Mouse (Mus musculus) gastrocnemius, adult 2 months (tissue): Measurements from ENCODE around the gene Slco3a1. TPM values are rescaled to one million over a fixed set of nuclear protein-coding genes. Genes with fewer than 3 reads are reported as not detected.

Experiments
- DNase-seq: peaks from one replicate; pipeline ENCODE4 v3.0.0; 2022
- H3K27ac ChIP-seq: fragments of 200-600 bp; 2 replicates; pipeline ENCODE4 v1.8.1; 2022; ENCODE audit warnings: mild to moderate bottlenecking
- H3K4me3 ChIP-seq: fragments of 200-600 bp; 2 replicates; pipeline ENCODE4 v1.8.1; 2022; ENCODE audit warnings: mild to moderate bottlenecking, moderate library complexity
- CTCF ChIP-seq: fragments of 200-600 bp; IDR thresholded peaks from 2 replicates; pipeline ENCODE4 v1.8.1; 2022; ENCODE audit warnings: antibody characterized with exemption, mild to moderate bottlenecking, moderate library complexity
- intact Hi-C: fragments of 180-260 bp; cut with DNase I; formaldehyde crosslinking; loops from one replicate; pipeline ENCODE4 v1.15.1; 2025
- total RNA-seq, 2 experiments: library from RNA; stranded (reverse); gene quantifications; 2 replicates each; pipeline ENCODE4 v1.2.3; 2021

Gene Slco3a1
- total RNA-seq, 2 experiments from 2014 or later: 67.1 to 83.8 TPM

DNA sequence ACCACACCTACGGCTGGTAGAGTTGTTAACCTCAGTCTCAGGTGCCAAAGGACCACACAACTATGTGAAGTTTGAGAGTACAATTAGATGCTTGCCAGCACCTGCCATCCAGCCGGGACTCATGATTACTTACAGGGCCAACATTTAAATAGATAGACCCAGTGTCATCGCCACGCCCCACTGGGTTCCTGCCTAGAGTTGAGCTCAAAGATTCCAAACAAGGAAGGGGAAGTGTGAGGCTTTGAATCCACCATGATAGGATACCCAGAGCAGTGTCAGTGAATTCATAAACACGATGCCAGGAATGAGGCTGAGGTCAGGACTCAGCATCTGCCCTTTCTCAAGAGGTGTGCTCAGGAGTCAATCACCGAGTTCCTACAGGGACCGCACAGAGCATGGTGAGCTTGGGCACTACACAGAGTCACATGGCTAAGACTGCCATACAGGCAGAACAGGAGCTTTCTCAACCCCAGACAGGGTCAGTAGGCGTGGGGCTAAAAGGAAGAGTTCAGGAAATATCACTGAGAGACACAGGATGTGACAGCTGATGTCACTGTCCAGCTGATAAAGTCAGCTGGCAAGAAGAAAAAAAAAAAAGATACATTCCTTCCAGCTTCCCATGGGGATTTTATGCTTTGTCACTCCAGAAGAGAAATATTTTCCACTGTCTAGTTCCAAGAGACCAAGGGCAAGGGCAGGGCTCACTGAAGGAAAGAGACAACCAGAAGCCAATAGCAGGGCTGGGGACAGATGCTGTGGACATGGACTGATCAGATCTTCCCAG is 30.2 kb downstream of the Slco3a1 start:
- TF ChIP-seq CTCF: no peak
- intact Hi-C loops: no loop called here
- DNase-seq: peak; percentile 27
- Histone ChIP-seq H3K4me3 (no peak overlapping the region), H3K27ac (peak overlapping the region; percentile 81)

DNA sequence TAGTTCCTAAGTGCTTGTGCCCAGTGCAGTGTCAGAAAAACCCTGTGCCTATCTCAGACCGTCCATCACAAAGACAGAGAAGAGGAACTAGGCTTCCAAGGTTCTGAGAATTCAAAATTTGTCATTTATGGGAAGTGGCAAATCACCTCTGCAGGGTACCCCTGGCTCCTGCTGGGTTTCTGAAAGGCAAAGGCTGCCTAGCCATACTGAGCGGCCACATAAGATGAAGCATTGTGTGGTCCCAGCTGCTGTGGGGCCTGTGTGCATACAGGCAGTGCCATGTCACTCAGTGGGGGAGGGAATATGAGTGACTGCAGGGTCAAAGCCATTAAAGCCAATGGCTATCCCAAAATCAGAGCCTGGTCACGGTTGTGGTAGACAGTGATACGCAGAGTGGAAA is 31.5 kb downstream of the Slco3a1 start:
- no peak overlapping the region for H3K27ac ChIP-seq
- H3K4me3 ChIP-seq: no peak overlapping the region
- DNase-seq: no peak
- no peak for TF ChIP-seq CTCF
- intact Hi-C loops: no loop called here

DNA sequence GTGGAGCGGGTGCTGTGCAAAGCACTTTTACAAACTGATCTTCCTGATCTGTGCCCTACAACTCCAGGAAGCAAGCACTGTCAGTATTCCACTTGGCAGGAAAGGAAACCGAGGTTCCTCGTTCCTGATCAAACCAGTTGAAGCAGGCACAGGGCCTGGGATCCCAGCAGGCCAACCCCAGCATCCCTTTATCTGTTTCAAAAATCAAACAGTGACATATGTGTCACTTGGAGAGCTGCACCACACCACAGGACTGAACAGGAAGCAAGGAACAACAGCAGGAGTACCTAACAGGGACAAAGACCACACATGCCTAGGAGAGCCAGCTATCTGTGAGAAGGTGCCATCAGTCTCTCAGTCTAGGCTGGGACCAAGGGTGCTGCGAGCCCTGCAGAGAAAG is 32.3 kb downstream of the Slco3a1 start:
- TF ChIP-seq CTCF: no peak
- intact Hi-C loops: no loop called here
- DNase-seq: no peak
- Histone ChIP-seq H3K27ac (no peak overlapping the region; the same call in 1 of the 2 replicates), H3K4me3 (no peak overlapping the region)

DNA sequence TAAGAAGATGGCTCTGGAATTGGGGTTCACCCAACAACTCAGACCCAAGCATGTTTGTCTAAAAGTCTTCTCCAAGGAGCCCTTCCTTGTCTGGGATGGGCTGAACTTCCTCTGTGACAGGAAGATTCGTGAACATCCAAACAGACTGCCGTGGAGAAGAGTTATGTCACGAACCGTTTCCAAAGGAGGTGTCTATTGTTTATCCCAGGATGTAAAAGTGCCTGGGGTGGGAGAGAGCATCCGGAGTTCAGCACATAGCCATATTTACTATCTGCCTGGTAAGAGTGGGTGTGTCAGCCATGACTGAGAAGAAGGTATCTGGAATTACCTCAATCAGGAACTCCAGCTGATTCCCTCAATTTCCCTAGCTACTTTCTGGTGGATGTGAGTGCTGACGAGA is 35.2 kb downstream of the Slco3a1 start:
- Histone ChIP-seq H3K4me3 (no peak overlapping the region), H3K27ac (no peak overlapping the region)
- TF ChIP-seq CTCF: no peak
- intact Hi-C loops: no loop called here
- no peak for DNase-seq

DNA sequence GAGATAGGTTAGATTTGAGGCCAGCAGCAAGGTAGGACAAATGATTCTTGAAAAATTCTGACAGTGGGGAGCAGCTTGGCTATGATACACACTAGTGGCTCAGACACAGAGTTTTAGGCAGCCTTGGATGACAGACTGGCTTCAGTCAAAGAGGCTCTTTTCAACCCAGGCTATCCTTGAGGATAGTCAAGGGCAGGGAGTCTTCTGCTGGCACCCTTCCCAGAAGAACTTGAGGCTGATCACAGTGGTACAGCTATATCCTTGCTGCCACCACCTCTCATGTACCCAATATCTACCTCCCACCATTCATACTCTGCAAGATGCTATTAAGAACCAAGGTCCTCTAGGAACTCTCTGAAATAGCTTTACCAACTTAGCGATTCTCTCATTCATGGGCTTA is 35.8 kb downstream of the Slco3a1 start:
- H3K27ac ChIP-seq: no peak overlapping the region
- intact Hi-C loops: no loop called here
- no peak for DNase-seq
- no peak overlapping the region for H3K4me3 ChIP-seq
- no peak for TF ChIP-seq CTCF

DNA sequence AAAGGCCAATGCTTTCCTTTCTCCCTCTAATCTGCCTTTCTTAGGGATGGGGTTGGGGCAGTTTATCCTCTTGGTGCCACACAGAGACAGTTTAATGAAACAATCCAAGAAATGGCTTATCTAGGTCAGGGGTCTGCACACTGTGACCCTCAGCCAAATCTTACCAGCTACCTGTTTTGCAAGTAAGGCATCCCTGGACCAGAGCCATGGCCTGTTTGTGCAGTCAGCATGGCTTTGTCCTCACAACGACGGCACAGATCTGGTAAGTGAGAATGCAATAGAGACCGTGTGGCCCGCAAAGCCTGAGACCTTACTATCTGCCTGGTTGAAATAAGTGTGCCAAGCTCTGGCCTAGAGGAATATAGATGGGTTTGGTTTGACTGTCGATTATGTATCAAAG is 36.3 kb downstream of the Slco3a1 start:
- no peak for TF ChIP-seq CTCF
- DNase-seq: no peak
- intact Hi-C loops: no loop called here
- no peak overlapping the region for H3K4me3 ChIP-seq
- no peak overlapping the region for H3K27ac ChIP-seq

DNA sequence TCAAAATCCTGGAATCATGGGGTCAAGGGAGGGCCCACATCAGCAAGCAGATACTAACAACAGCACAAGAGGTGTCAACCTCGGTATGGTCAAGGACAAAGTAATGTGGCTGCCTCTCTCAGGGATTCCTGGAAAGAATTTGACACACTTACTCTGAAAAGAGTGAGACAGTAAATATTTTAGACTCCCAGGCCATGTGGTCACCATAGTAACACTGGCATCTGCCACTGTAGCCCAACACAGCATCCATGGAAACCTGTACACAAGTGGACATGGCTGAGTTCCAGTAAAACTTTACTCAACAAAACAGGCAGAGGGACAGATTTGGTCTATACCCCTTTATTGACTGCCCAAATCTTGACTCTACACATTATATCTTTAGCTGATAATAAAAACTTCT is 43.9 kb downstream of the Slco3a1 start:
- intact Hi-C loops: no loop called here
- Histone ChIP-seq H3K27ac (peak overlapping the region; percentile 8; the same call in 1 of the 2 replicates), H3K4me3 (no peak overlapping the region)
- no peak for TF ChIP-seq CTCF
- DNase-seq: peak; percentile 44

DNA sequence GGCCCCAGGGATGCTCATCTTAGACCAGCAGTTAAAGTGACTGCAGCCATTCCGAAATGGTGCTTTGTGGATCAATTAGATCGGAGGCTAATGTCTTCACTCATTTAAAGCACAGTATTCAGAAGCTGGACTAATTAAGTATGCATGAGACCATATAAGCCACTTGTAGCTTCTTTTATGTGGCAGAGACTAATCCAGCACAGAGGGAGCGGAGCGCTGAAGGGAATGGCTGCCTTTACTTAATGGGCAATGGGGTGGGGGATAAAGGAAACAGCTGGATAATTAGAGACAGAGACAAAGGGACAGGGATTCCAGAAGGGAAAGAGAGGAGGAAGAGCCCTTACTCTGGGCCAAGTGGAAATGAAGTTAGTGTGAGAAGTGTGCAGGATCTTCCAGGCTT is 46.4 kb downstream of the Slco3a1 start:
- Histone ChIP-seq H3K27ac (no peak overlapping the region), H3K4me3 (no peak overlapping the region)
- intact Hi-C loops: no loop called here
- no peak for TF ChIP-seq CTCF
- DNase-seq: no peak

DNA sequence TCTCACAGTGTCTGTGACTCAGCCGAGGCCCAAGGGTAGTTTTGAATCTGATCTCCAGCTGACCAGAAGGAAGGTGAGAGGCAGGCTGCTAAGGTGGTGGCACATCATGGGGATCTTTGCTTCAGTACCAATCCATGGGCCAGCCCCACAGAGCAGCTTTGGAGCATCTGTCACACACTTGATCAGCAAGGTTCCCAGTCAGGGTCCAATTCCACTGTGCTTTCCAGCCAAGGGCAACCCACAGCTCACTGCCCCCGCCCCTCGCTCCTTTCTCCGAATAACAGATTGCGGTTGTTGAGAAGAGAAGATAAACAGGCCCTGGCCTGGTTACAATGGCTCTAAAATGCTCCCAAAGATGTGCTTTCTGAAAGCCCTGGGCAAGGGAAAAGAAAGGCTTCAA is 47.7 kb downstream of the Slco3a1 start:
- no peak for TF ChIP-seq CTCF
- intact Hi-C loops: no loop called here
- H3K27ac ChIP-seq: no peak overlapping the region
- DNase-seq: no peak
- H3K4me3 ChIP-seq: no peak overlapping the region

DNA sequence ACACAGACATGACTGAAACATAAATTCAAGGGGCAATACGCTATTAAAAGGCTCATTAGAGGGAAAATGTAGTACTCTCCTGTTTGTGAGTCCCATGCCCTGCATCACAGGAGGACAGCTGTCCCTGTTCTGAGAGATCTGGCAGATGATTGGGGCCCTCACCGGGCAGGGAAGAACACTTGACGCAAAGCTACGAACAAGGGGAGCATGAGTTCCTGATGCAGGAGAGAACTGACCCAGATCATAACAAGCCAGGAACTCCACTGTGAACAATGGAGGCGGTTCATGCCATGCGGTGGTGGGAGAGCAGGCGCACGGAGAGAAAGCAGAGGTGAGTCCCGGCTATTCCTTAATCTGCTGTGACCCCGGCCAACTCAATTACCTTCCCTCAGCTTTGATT is 48.9 kb downstream of the Slco3a1 start:
- no peak for DNase-seq

DNA sequence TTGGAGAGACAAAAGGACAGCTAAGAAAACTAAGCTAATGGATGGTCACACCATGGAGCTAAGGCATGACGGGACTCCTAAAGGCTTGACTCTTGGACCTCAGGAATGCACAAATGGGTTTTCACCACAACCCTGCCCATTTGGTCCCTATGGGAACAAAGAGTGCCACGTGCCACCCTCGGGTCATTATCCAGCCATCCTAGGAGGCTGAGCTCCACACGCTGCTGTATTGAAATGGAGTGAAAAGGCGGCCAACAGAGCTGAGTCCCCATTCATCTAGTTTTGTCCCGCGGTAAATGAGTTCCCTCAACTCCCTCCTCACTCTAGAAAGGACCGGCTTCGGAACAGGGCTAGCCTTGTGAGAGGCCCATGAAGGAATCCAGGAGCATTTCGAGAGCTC is 53.4 kb downstream of the Slco3a1 start:
- no peak for TF ChIP-seq CTCF
- intact Hi-C loops: no loop called here
- H3K27ac ChIP-seq: no peak overlapping the region
- DNase-seq: no peak
- no peak overlapping the region for H3K4me3 ChIP-seq

More for the DNA sequence above, 48.9 kb downstream of the Slco3a1 start:
- TF ChIP-seq CTCF: no peak
- intact Hi-C loops: no loop called here
- no peak overlapping the region for H3K4me3 ChIP-seq
- H3K27ac ChIP-seq: no peak overlapping the region

DNA sequence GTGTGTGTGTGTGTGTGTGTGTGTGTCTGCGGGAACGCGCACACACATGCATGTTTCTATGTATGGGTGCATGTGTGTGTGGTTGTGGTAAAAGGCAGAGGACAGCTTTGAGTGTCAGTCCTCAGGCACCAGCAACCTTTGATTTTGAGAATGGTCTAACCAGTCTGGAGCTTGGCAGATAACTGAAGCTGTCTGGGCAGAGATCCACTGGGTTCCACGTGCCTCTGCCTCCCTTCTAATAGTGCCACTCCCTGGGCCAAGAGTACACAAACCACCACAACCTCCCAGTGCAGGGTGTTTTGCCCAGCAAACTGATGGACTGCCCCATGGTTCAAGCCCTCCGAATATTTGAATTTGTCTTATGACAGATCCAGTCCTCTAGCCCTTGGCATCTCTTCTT is 55.1 kb downstream of the Slco3a1 start:
- no peak for TF ChIP-seq CTCF
- intact Hi-C loops: no loop called here
- peak; percentile 31 for DNase-seq
- Histone ChIP-seq H3K27ac (no peak overlapping the region), H3K4me3 (no peak overlapping the region)

DNA sequence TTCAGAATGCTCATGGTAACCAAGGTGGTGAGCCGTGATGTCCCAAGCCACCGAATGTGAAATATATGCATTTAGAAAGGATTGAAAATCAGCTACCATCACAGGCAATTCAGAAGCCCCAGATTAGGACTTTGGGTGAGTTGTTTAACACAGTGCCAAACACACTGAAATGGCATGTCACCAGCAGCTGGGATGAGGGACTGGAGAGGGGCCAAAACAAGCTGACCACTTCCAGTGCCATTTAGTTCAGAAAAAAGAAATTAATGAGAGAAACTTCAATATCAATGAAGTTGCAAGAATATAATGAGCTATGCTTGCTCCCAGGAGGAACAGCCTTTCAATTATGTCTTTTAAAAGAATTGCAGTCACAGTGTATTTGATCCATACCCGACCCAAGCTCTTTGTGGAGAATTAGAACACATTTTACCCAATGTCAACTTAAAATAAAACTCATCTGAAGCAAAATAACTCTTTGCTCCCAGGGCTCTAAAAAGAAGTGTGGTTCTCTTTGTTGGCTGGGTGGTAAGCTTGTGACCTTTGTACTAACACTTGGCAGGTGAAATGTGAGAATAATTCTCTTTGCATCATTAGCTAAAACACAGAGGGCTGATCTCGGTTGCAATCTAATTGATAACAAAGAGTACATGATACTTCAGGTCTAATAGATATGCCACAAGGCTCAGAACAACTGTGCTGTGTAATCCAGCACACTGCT is 56.2 kb downstream of the Slco3a1 start:
- H3K27ac ChIP-seq: no peak overlapping the region
- no peak for DNase-seq
- intact Hi-C loops: no loop called here
- no peak for TF ChIP-seq CTCF
- no peak overlapping the region for H3K4me3 ChIP-seq

DNA sequence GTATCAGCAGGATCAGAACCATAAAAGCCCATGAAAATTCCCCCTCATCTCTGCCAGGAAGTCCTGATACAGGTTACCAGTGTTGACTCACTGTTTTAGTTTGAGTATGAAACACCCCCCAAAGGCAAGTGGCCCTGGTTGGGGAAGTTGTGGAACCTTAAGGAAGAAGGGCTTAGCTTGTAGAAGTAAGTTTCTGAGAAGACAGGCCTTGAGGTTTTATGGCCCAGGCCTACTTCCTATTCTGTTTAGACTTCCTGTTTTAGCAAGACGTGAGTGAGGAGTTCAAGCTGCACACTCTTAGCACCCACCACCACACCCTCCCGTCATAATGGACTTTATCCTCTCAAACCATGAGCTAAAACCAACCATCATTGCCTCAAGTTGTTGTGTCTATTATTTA is 57.4 kb downstream of the Slco3a1 start:
- TF ChIP-seq CTCF: no peak
- Histone ChIP-seq H3K4me3 (no peak overlapping the region), H3K27ac (no peak overlapping the region)
- no peak for DNase-seq
- intact Hi-C loops: no loop called here
